Mouse (Mus musculus) adrenal gland, postnatal 14 days (tissue): ENCODE data around the gene Olfr1404. TPM values are rescaled to one million over a fixed set of nuclear protein-coding genes. Genes with fewer than 3 reads are reported as not detected.
"Not testable (repeated sequence)": the region's sequence is repeated elsewhere in the genome, so short reads cannot be mapped to it uniquely, and the experiment has no call there.

Experiments used
- DNase-seq: peaks from one replicate; pipeline ENCODE4 v3.0.0; 2021; ENCODE audit warnings: mixed read lengths
- long read RNA-seq, 2 experiments: library from polyadenylated mRNA; stranded (forward); transcript quantifications; one replicate each; pipeline ENCODE4 v2.0.0; 2021
- total RNA-seq: library from RNA; stranded (reverse); gene quantifications from 2 replicates; pipeline ENCODE4 v1.2.3, GENCODE M21; 2021

Olfr1404 gene
- not detected in 2 replicates for total RNA-seq
- long read RNA-seq, experiment 1 = 0 reads
- long read RNA-seq, experiment 2 = 0 reads

- DNase-seq = no peak
These were observed at the start of gene Olfr1404 for GRCm38 (mm10) chr1:173212092-173212491. Gene Olfr1404 (plus strand): TSS chr1:173212392.

GRCm38 (mm10) chr1:173174154-173174842 lies 37.9 kb upstream of the Olfr1404 start:
- no peak for DNase-seq

GRCm38 (mm10) chr1:173190540-173190939 lies 21.7 kb upstream of the Olfr1404 start, which contains the start of gene Olfr1406:
Gene Olfr1406 (minus strand): TSS chr1:173190640.
- no peak for DNase-seq

GRCm38 (mm10) chr1:173192059-173192458 lies 20.1 kb upstream of the Olfr1404 start:
- DNase-seq = no peak

GRCm38 (mm10) chr1:173196359-173196758 lies 15.8 kb upstream of the Olfr1404 start:
- no peak for DNase-seq

GRCm38 (mm10) chr1:173197508-173197907 lies 14.7 kb upstream of the Olfr1404 start, which contains the start of gene Olfr218:
Gene Olfr218 (plus strand): TSS chr1:173197808.
- no peak for DNase-seq

- DNase-seq = no peak
These were observed 4.3 kb downstream of the Olfr1404 start for GRCm38 (mm10) chr1:173216481-173216880.

GRCm38 (mm10) chr1:173227081-173227480 lies 14.9 kb downstream of the Olfr1404 start, which contains the start of gene Fcer1a:
Gene Fcer1a (minus strand): TSS chr1:173227214.
- DNase-seq = no peak

GRCm38 (mm10) chr1:173237004-173237403 lies 24.8 kb downstream of the Olfr1404 start:
- DNase-seq = not testable (repeated sequence)

- no peak for DNase-seq
These were observed 37.7 kb downstream of the Olfr1404 start for GRCm38 (mm10) chr1:173249888-173250287.

- DNase-seq = no peak
These were observed 53.5 kb downstream of the Olfr1404 start, which contains the start of gene Olfr418 for GRCm38 (mm10) chr1:173265701-173266100. Gene Olfr418 (plus strand): TSS chr1:173266001.

Other genes with a start within 250 kb of the Olfr1404 start
- gene Olfr1408, start 75.0 kb upstream of the Olfr1404 start, total RNA-seq = not detected in 2 replicates
- gene Olfr1406, start 21.8 kb upstream of the Olfr1404 start, total RNA-seq = not detected in 2 replicates
- not detected in 2 replicates for gene Olfr218, start 14.6 kb upstream of the Olfr1404 start, total RNA-seq
- gene Fcer1a, start 14.8 kb downstream of the Olfr1404 start, total RNA-seq = not detected in 2 replicates
- gene Olfr418, start 53.6 kb downstream of the Olfr1404 start, total RNA-seq = not detected in 2 replicates
- not detected in 2 replicates for gene Mptx2, start 65.4 kb downstream of the Olfr1404 start, total RNA-seq
- 2.8 and 6.0 TPM in 2 replicates for gene Ackr1, start 121.4 kb downstream of the Olfr1404 start, total RNA-seq
- gene Aim2, start 138.5 kb downstream of the Olfr1404 start, total RNA-seq = 0.37 and 3.0 TPM in 2 replicates
- 9.7 and 11.2 TPM in 2 replicates for gene Cadm3, start 155.3 kb downstream of the Olfr1404 start, total RNA-seq